In the genomic region with DNA sequence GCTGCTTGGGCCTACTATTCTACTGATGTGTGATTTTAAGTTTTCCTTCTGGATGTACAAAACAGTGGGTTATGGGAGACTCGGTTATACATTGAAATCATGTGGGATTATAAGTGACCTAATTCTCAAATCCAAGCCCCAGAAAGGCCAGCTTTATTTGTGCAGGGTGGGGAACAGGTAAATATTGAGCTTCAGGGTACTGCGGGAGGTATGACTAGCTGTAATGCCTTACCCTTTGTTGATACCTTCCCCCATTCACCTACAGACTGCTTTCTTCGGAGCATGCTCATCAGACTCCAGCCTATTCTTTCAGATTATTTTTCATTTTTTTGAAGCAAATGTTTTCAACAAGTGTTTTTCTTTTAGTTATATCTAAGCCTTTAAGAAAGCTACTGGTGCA, we compare ENCODE assay signal across 15 mouse cellular contexts.
"Had no signal": no experiment of that assay in that cellular context is flagged by ENCODE, and none has a peak within 500 bp of the region (broad histone marks: within the 10 kb centered on the region; RNA-seq: fewer than 3 reads in every experiment).

No protein-coding gene starts in this region.

- H3K4me1 ChIP-seq: neural tube, embryonic 12.5 days; neural tube, embryonic 13.5 days; neural tube, embryonic 15.5 days had no signal

- H3K4me3 ChIP-seq: neural tube, embryonic 12.5 days; neural tube, embryonic 13.5 days; neural tube, embryonic 15.5 days had no signal

- H3K4me2 ChIP-seq: neural tube, embryonic 12.5 days; neural tube, embryonic 13.5 days; neural tube, embryonic 15.5 days had no signal

- DNase-seq: retina, postnatal 1 day; right cerebral cortex, adult 18-20 months; right cerebral cortex, postnatal 14 days; right cerebral cortex, postnatal 25 days; right cerebral cortex, postnatal 4 days; spleen, adult 18-20 months; thymus, adult 18-20 months; thymus, adult 2 months; thymus, postnatal 14 days; thymus, postnatal 25 days; thymus, postnatal 36 days; thymus, postnatal 4 days had no signal

- H3K27ac ChIP-seq: neural tube, embryonic 12.5 days; neural tube, embryonic 13.5 days; neural tube, embryonic 15.5 days had no signal

- H3K27me3 ChIP-seq: neural tube, embryonic 12.5 days had no signal

- H3K9me3 ChIP-seq: neural tube, embryonic 12.5 days; neural tube, embryonic 13.5 days; neural tube, embryonic 15.5 days had no signal

- H3K36me3 ChIP-seq: neural tube, embryonic 12.5 days; neural tube, embryonic 13.5 days; neural tube, embryonic 15.5 days had no signal

- H3K9ac ChIP-seq: neural tube, embryonic 12.5 days; neural tube, embryonic 13.5 days; neural tube, embryonic 15.5 days had no signal
